Mouse (Mus musculus) frontal cortex, postnatal 10 days (tissue): ENCODE measurements around the gene Sec14l2.

Experiments used
- DNase-seq, 2 experiments: peaks; one replicate each; pipeline ENCODE4 v3.0.0; 2022; ENCODE audit warnings: low spot score in 2 of 2, mixed read lengths in 1 of 2

Sec14l2 gene

GRCm38 (mm10) chr11:4060866-4061575, 62.2 kb downstream of the Sec14l2 start:
- DNase-seq = no peak

- peak; percentile 17 to 50 for DNase-seq
Measured at GRCm38 (mm10) chr11:4053586-4053985, 69.6 kb downstream of the Sec14l2 start.

GRCm38 (mm10) chr11:4048438-4048837, 74.8 kb downstream of the Sec14l2 start:
- no peak for DNase-seq

GRCm38 (mm10) chr11:4047766-4048165, 75.4 kb downstream of the Sec14l2 start:
- no peak for DNase-seq
